Mouse (Mus musculus) heart, embryonic 12.5 days (tissue): ENCODE measurements at regions not wholly inside any gene's neighbourhood (a gene's known extent, or its start where the extent isn't known, plus 50 kb on each side); places are given as distances from the start of the nearest gene placed in this dataset.

Experiments used
- ATAC-seq: fragments of 200-750 bp; cut with Nextera tagmentation; 2 replicates; pipeline ENCODE4 v1.8.0; 2017; ENCODE audit warnings: moderate TSS enrichment, moderate library complexity; ENCODE audit not compliant: insufficient number of reproducible peaks, low FRiP score
- H3K27ac ChIP-seq: fragments of 300-500 bp; sonication (generic); 2 replicates; pipeline ENCODE4 v1.5.1; 2016; ENCODE audit warnings: mild to moderate bottlenecking, moderate library complexity; ENCODE audit not compliant: poor library complexity, severe bottlenecking
- H3K27me3 ChIP-seq: fragments of 300-500 bp; sonication (generic); replicated peaks from 2 replicates; pipeline ENCODE4 v1.6.1; 2016; ENCODE audit warnings: mild to moderate bottlenecking, moderate library complexity
- H3K36me3 ChIP-seq: fragments of 300-500 bp; sonication (generic); 2 replicates; pipeline ENCODE4 v1.6.1; 2016; ENCODE audit warnings: mild to moderate bottlenecking, moderate library complexity
- H3K4me1 ChIP-seq: fragments of 300-500 bp; sonication (generic); replicated peaks from 2 replicates; pipeline ENCODE4 v1.6.1; 2016; ENCODE audit warnings: mild to moderate bottlenecking
- H3K4me2 ChIP-seq: fragments of 300-500 bp; sonication (generic); 2 replicates; pipeline ENCODE4 v1.6.1; 2016; ENCODE audit warnings: mild to moderate bottlenecking, moderate library complexity
- H3K4me3 ChIP-seq: fragments of 300-500 bp; sonication (generic); 2 replicates; pipeline ENCODE4 v1.5.1; 2016; ENCODE audit warnings: mild to moderate bottlenecking
- H3K9ac ChIP-seq: fragments of 300-500 bp; sonication (generic); 2 replicates; pipeline ENCODE4 v1.6.1; 2016; ENCODE audit warnings: mild to moderate bottlenecking, moderate library complexity
- H3K9me3 ChIP-seq: fragments of 300-500 bp; sonication (generic); replicated peaks from 2 replicates; pipeline ENCODE4 v1.6.1; 2016; ENCODE audit warnings: mild to moderate bottlenecking, moderate library complexity
- WGBS: fragments of 180-500 bp; shearing (Covaris S2); methylation state at CpG from one replicate; pipeline ENCODE4 v1.1.7; 2016; 5-methylcytosine and 5-hydroxymethylcytosine counted together

DNA sequence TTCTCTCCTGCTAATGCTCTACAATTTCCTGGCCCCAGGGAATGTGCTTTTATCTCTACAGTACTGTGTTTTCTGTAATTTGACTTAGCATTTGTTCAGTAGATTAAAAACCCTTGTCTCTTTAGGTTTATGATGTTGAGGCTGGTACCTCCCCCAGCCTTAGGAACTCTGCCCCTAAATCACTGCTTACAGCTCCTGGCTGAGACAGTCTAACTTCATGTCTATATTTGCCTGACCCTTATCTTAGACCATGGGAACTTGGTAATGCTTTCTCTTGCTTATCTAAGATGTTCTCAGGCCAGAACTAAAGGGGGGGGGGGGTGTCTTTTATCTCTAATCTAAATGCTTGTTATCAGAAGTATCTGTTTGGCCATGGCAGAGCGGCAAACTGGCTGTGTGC, 160.1 kb upstream of the Mmadhc start:
- Histone ChIP-seq H3K9me3 (no peaks in the 10 kb centered on the region), H3K36me3 (no peaks in the 10 kb centered on the region), H3K4me2 (no peak overlapping the region), H3K4me3 (no peak overlapping the region), H3K27ac (no peak overlapping the region), H3K9ac (no peak overlapping the region), H3K4me1 (peaks cover 8% of the 10 kb centered on the region), H3K27me3 (no peaks in the 10 kb centered on the region)
- ATAC-seq, result no peak
- 8% methylated on average over 1 of the region's 1 CpGs for WGBS

DNA sequence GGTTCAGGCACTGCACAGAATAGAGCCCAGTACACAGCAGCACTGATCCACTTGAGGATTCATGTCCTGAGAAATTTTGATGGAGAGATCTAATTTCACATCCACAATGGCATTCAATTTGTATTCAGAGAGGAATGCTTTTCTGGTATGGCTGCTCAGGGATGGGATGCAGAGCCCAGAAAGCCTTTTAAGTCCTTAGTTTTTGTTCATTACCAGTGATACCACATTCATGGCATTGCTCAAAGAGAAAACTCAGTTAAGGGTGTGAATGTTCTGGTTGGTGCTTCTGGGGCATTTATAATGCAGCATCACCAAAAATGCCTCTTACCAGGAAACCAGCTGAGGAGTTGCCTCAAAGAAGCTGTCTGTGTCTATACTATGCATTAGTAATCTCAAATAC, 151.5 kb upstream of the Mmadhc start:
- Histone ChIP-seq H3K4me1 (no peaks in the 10 kb centered on the region), H3K9me3 (0 out of 2 replicates have a peak, but pooled peaks cover 3% of the 10 kb centered on the region), H3K27ac (no peak overlapping the region), H3K4me3 (no peak overlapping the region), H3K9ac (no peak overlapping the region), H3K4me2 (no peak overlapping the region), H3K36me3 (no peaks in the 10 kb centered on the region), H3K27me3 (no peaks in the 10 kb centered on the region)
- no peak for ATAC-seq

DNA sequence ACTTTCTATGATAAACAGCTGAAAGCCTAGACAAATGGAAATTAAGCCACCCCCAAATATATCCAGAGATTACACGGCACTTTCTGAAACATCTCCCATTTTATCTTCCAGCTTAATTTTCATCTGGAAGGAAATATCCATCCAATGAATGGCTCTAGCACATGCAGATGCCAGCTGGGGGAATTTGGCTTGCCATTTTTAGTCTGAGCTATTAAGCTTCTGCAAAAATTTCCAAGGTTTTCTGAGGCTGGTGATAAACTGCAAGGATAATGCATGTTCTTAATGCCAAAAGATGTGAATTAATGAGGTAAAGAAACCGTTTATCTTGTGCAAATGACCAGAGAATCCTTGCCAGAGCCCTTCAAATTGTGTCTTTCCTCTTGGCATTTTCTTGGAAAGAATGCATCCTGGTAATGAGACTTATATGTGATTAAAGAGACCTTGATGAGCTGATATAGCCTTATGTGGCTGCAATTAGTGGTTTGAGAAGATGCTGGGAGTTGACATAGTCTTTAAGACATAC, 149.4 kb upstream of the Mmadhc start:
- Histone ChIP-seq H3K9me3 (0 out of 2 replicates have a peak, but pooled peaks cover 3% of the 10 kb centered on the region), H3K4me1 (no peaks in the 10 kb centered on the region), H3K9ac (no peak overlapping the region), H3K27ac (no peak overlapping the region), H3K36me3 (no peaks in the 10 kb centered on the region), H3K27me3 (no peaks in the 10 kb centered on the region), H3K4me3 (no peak overlapping the region), H3K4me2 (no peak overlapping the region)
- ATAC-seq, result no peak
- 58% methylated on average over 2 of the region's 2 CpGs for WGBS

DNA sequence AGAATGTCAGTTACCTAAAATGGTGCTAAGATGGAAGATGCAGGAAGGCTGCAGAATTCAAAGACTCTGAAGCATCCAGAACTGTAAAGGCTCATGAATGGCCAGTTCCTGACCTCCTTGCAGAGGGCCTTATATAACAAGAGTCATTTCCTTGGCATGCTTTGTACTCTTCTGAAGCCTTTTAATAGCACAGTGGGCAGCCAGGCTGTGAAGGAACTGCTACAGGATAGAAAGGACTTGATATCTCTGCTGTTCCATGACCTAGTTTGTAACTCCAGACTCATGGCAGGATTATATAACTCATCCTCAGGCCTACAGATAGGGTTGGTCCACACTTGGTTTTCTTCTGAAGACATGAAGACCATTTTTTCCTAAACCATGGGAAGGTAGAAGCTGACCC, 143.7 kb upstream of the Mmadhc start:
- Histone ChIP-seq H3K36me3 (no peaks in the 10 kb centered on the region), H3K4me1 (no peaks in the 10 kb centered on the region), H3K27ac (no peak overlapping the region), H3K9ac (no peak overlapping the region), H3K27me3 (no peaks in the 10 kb centered on the region), H3K4me3 (no peak overlapping the region), H3K4me2 (no peak overlapping the region), H3K9me3 (0 out of 2 replicates have a peak, but pooled peaks cover 4% of the 10 kb centered on the region)
- ATAC-seq, result no peak

DNA sequence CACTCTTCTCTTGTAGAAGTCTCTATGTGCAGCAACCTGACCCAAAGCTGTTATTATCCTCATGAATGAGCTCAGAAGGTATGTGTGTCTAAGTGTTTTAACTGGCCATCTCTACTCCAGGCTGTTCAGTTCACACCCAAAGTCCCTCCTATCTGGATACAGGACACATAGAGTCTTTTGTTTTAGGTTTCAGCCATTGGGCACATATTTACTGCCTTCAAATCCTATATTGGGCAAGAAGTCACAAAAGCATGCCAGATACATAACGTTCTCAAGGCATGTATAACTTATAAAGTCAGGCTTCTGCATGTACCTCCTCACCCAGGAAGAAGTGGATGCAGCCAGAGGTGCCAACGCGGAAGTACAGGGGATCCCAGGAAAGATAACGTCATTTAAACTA, 136.6 kb upstream of the Mmadhc start:
- no peaks in the 10 kb centered on the region for H3K36me3 ChIP-seq
- no peak overlapping the region for H3K4me3 ChIP-seq
- WGBS, result 79% methylated on average over 4 of the region's 4 CpGs
- 0 out of 2 replicates have a peak, but pooled peaks cover 2% of the 10 kb centered on the region for H3K9me3 ChIP-seq
- no peaks in the 10 kb centered on the region for H3K4me1 ChIP-seq
- no peak for ATAC-seq
- no peak overlapping the region for H3K27ac ChIP-seq
- H3K9ac ChIP-seq, result no peak overlapping the region
- H3K27me3 ChIP-seq, result no peaks in the 10 kb centered on the region
- H3K4me2 ChIP-seq, result no peak overlapping the region

DNA sequence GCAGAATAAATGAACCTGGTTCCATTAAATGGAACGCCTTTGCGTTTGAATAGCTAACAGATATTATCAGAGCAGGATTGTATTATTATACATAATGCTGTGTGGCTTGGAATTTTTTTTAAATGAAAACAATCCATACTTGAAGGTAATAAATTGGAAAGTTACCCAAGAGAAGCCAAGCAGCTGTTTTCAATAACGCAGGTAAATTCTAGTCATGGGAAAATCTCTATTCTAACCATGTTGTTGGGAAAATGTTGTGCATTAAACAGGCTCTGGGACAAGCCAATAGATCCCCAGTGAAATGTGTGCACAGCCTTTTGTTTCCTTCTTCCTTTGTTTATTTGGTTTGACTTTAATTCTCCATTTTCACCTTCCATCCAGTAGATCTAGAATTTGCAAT, 128.6 kb upstream of the Mmadhc start:
- no peaks in the 10 kb centered on the region for H3K36me3 ChIP-seq
- no peak for ATAC-seq
- no peaks in the 10 kb centered on the region for H3K27me3 ChIP-seq
- no peaks in the 10 kb centered on the region for H3K9me3 ChIP-seq
- H3K9ac ChIP-seq, result no peak overlapping the region
- no peak overlapping the region for H3K4me2 ChIP-seq
- H3K27ac ChIP-seq, result no peak overlapping the region
- H3K4me3 ChIP-seq, result no peak overlapping the region
- H3K4me1 ChIP-seq, result no peaks in the 10 kb centered on the region
- WGBS, result 95% methylated on average over 3 of the region's 3 CpGs

DNA sequence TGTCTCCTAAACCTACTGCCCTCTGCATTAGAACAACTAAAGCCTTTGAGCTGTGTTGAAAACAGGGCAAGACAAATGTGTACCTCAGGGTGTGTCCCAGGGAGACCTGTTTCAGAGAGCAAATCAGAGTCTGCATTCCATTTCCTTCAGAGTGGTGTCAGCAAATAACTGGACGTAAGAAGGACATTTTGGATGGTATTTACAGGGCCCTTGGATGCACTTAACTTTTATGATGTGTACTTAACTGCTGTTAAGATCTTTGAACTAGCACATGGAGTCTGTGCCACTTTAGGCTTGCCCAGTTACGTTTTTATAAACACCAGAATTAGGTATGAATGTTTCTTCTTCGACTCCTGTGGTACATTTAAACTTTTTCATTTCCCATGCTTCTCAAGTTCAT, 123.0 kb upstream of the Mmadhc start:
- Histone ChIP-seq H3K9me3 (no peaks in the 10 kb centered on the region), H3K27ac (no peak overlapping the region), H3K4me1 (no peaks in the 10 kb centered on the region), H3K36me3 (no peaks in the 10 kb centered on the region), H3K27me3 (no peaks in the 10 kb centered on the region), H3K9ac (no peak overlapping the region), H3K4me3 (no peak overlapping the region), H3K4me2 (no peak overlapping the region)
- ATAC-seq, result no peak
- WGBS, result 63% methylated on average over 3 of the region's 3 CpGs

DNA sequence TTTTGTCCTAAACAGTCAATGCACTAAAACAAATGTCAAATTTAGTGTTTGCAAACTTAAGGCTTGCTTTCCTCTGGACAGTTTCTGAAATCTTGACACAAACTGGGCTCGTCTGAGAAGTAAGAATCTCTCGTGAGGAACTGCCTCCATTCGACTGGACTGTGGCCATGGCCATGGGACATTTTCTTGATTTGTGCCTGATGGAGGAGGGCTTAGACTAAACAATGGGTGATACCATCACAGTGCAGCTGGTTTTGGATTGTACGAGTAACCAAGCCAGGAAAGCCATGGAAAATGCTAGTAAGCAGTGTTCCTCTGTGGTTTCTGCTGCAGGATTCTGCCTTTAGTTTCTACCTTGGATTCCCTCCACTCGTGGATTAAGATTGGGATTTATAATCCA, 121.0 kb upstream of the Mmadhc start:
- no peak overlapping the region for H3K9ac ChIP-seq
- no peak for ATAC-seq
- no peaks in the 10 kb centered on the region for H3K27me3 ChIP-seq
- no peak overlapping the region for H3K4me2 ChIP-seq
- no peak overlapping the region for H3K27ac ChIP-seq
- no peaks in the 10 kb centered on the region for H3K9me3 ChIP-seq
- WGBS, result 76% methylated on average over 5 of the region's 5 CpGs
- H3K4me3 ChIP-seq, result no peak overlapping the region
- H3K4me1 ChIP-seq, result no peaks in the 10 kb centered on the region
- H3K36me3 ChIP-seq, result no peaks in the 10 kb centered on the region

DNA sequence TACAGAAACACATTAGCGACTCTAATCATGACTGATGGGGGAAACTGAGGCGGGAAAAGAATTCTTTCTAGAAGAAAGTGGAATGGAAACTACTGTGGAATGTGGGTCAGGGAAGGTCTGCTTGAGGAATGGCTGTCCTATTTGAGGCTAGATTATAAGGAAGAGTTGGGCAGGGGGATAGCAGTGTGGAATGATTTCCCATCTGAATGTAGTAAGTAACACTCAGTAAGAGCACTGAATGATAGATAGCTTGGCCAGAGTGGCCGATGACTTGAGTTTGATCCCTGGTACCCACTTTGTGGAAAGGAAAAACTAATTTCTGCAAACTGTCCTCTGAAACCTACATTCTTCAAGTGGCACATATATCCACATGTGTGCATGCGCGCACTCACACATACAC, 120.5 kb upstream of the Mmadhc start:
- H3K9me3 ChIP-seq, result no peaks in the 10 kb centered on the region
- H3K36me3 ChIP-seq, result no peaks in the 10 kb centered on the region
- 87% methylated on average over 5 of the region's 5 CpGs for WGBS
- H3K27ac ChIP-seq, result no peak overlapping the region
- ATAC-seq, result no peak
- H3K9ac ChIP-seq, result no peak overlapping the region
- no peak overlapping the region for H3K4me2 ChIP-seq
- no peaks in the 10 kb centered on the region for H3K27me3 ChIP-seq
- H3K4me1 ChIP-seq, result no peaks in the 10 kb centered on the region
- H3K4me3 ChIP-seq, result no peak overlapping the region

DNA sequence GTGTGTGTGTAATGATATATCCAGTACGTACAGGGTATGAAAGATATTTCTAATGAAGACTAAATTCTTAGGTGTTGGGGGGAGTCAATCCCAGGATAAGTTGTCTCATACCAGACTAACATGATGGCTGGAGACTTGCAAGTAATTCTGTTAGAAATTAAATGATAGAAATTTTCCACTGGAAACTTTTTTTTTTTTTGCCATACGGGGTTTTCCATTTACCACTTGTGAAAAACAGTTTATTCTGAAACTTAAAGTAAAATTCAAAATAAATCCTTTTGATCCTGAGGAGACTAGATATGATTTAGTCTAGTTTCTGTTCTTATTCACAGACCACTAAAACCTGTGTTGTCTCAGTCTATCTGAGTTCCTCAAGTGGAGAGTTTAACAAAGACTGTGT, 119.5 kb upstream of the Mmadhc start:
- no peak overlapping the region for H3K9ac ChIP-seq

DNA sequence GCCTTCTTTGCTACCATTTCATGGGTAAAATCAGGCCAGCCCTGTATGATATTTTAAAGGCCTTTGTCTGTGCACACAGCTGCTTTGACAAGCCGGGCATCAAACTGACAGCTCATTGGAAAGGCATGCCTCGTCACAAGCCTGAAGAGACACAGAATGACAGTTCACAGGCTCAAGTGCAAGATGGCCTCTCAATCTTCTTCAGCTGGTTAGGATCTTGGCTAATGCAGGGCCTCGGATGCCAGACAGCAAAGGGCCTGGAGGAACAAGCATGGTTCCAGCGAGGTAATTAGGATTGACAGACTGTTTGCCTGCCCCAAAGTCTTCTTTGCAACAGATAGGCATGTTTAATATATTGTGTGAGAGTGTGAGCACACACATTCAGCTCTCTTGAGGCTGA, 109.3 kb upstream of the Mmadhc start:
- no peaks in the 10 kb centered on the region for H3K9me3 ChIP-seq
- WGBS, result 49% methylated on average over 4 of the region's 4 CpGs
- no peaks in the 10 kb centered on the region for H3K4me1 ChIP-seq
- H3K9ac ChIP-seq, result no peak overlapping the region
- no peak overlapping the region for H3K4me3 ChIP-seq
- H3K27me3 ChIP-seq, result no peaks in the 10 kb centered on the region
- no peak for ATAC-seq
- no peak overlapping the region for H3K27ac ChIP-seq
- H3K4me2 ChIP-seq, result no peak overlapping the region
- H3K36me3 ChIP-seq, result no peaks in the 10 kb centered on the region

More for the DNA sequence above, 119.5 kb upstream of the Mmadhc start:
- H3K4me1 ChIP-seq, result no peaks in the 10 kb centered on the region
- 86% methylated on average over 2 of the region's 2 CpGs for WGBS
- no peaks in the 10 kb centered on the region for H3K9me3 ChIP-seq
- H3K36me3 ChIP-seq, result no peaks in the 10 kb centered on the region
- H3K4me3 ChIP-seq, result no peak overlapping the region
- no peak overlapping the region for H3K4me2 ChIP-seq
- H3K27me3 ChIP-seq, result no peaks in the 10 kb centered on the region
- no peak for ATAC-seq
- no peak overlapping the region for H3K27ac ChIP-seq

DNA sequence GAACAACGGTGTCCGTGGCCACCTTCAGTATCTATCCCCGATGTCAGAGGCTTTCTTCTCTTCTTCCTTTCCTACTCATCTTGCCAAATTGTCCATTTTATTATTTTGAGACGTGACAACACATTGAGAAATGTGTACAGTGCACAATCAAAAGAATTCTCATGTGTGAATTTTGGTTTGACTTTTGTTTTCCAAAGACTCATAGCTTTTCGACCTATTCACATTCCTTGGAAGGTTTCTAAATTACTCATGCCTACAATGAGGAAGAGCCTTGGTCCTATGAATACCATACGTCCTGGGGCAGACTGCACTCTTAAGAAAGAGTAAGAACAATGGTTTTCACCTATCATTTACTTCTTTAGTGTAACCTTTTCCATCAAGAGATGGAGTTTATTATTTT, 106.5 kb upstream of the Mmadhc start:
- WGBS, result 72% methylated on average over 6 of the region's 6 CpGs
- Histone ChIP-seq H3K9ac (no peak overlapping the region), H3K9me3 (no peaks in the 10 kb centered on the region), H3K27me3 (no peaks in the 10 kb centered on the region), H3K27ac (no peak overlapping the region), H3K4me3 (no peak overlapping the region), H3K4me1 (peaks cover 2% of the 10 kb centered on the region; the same call in 1 of the 2 replicates), H3K4me2 (no peak overlapping the region), H3K36me3 (no peaks in the 10 kb centered on the region)
- ATAC-seq, result no peak
